Mouse (Mus musculus): Measurements from ENCODE around the gene Acsbg2. TPM values are rescaled to one million over a fixed set of nuclear protein-coding genes. Genes with fewer than 3 reads are reported as not detected.

The Acsbg2 gene
- total and polyA plus RNA-seq, 3 experiments: 0.11 TPM; not detected in 2

DNA sequence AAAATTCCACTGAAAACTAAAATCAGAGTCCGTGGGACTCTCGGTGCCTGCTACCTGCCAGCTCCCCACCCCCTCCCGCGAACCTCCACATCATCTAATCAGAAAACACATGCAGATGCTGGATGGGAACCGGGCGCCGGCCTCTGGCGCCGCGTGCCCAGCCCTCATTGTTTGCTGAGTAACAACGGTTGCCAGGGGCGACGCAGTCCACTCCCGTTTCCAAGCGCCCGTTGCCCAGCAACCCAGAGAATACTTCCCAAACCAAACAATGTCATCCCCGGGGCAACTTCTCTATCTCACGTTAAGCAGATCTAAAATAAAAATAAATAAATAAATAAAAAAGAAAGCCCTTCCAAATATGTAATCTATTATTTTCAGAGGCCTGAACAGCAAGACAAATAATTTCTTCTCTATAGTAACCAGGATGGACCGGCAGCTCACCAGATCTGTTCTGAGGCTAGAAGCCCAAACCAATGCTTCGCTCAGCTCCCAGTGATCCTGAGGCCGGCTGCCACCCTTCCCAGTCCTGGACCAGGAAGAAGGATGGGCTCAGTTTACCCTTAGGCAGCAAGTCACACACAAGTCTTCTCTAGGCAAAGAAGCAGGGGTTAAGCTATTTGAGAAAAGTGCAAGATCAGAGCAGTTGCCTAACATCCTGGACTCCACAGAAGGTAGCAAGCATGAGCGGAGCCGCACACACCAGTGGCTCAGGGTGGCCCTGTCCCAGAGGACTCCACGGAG lies 59.8 kb downstream of the Acsbg2 start:
- DNase-seq (ENCODE audit: low spot score): no peak
- H3K27me3 ChIP-seq (ENCODE audit: insufficient read depth, low read length): no peaks in the 10 kb centered on the region
- no peak for TF ChIP-seq CTCF (IDR thresholded peaks at IDR 0.05; ENCODE audit: low read depth, low read length)
- no peak for TF ChIP-seq TAL1 (conservative IDR thresholded peaks at IDR 0.05; ENCODE audit: low read depth, low read length)
- no peak for TF ChIP-seq GATA2 (IDR thresholded peaks at IDR 0.05; ENCODE audit: borderline replicate concordance, low read depth, low read length)
- no peak for TF ChIP-seq POLR2AphosphoS5 (IDR thresholded peaks at IDR 0.05; ENCODE audit: insufficient replicate concordance, low read depth, low read length)
- TF ChIP-seq GATA1 (IDR thresholded peaks at IDR 0.05; ENCODE audit: borderline replicate concordance, low read length): no peak
- no peak overlapping the region for H3K4me3 ChIP-seq (ENCODE audit: low read depth, low read length)
- no peak for ATAC-seq (ENCODE audit: extremely low read depth, insufficient number of reproducible peaks, low FRiP score, poor library complexity, severe bottlenecking)
- H3K9me3 ChIP-seq (replicated peaks): no peaks in the 10 kb centered on the region
- peaks cover 62% of the 10 kb centered on the region for H3K36me3 ChIP-seq (replicated peaks)
- H3K4me1 ChIP-seq (ENCODE audit: insufficient read depth, low read depth, low read length): peaks cover 55% of the 10 kb centered on the region

DNA sequence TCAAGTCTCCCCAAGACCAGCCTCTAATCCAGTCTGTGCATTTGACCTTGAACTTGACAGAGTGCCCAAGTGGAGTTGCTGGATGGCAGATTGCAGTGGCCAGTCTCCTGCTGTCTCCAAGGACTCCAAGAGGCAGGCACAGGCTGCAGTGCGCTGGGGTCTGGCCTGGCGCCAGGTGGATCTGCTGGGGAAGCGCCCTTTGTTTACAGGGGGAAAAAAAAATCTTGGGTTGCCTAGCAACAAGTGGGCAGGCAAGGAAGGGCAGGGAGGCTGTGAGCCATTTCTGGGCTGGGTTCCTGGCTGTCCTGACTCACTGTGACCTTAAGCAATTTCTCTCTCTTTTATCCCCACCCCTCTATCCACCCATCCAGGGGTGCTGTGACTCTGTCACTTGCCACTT lies 64.0 kb downstream of the Acsbg2 start:
- TF ChIP-seq POLR2AphosphoS5 (IDR thresholded peaks at IDR 0.05; ENCODE audit: insufficient replicate concordance, low read depth, low read length): no peak
- TF ChIP-seq GATA2 (IDR thresholded peaks at IDR 0.05; ENCODE audit: borderline replicate concordance, low read depth, low read length): no peak
- TF ChIP-seq CTCF (IDR thresholded peaks at IDR 0.05; ENCODE audit: low read depth, low read length): no peak
- TF ChIP-seq TAL1 (conservative IDR thresholded peaks at IDR 0.05; ENCODE audit: low read depth, low read length): no peak
- TF ChIP-seq GATA1 (IDR thresholded peaks at IDR 0.05; ENCODE audit: borderline replicate concordance, low read length): no peak
- Histone ChIP-seq H3K4me1 (ENCODE audit: insufficient read depth, low read depth, low read length) (peaks cover 45% of the 10 kb centered on the region), H3K36me3 (replicated peaks) (peaks cover 74% of the 10 kb centered on the region), H3K9me3 (replicated peaks) (no peaks in the 10 kb centered on the region), H3K27me3 (ENCODE audit: insufficient read depth, low read length) (no peaks in the 10 kb centered on the region), H3K4me3 (ENCODE audit: low read depth, low read length) (no peak overlapping the region)
- no peak for ATAC-seq (ENCODE audit: extremely low read depth, insufficient number of reproducible peaks, low FRiP score, poor library complexity, severe bottlenecking)
- DNase-seq (ENCODE audit: low spot score): peak; percentile 40

DNA sequence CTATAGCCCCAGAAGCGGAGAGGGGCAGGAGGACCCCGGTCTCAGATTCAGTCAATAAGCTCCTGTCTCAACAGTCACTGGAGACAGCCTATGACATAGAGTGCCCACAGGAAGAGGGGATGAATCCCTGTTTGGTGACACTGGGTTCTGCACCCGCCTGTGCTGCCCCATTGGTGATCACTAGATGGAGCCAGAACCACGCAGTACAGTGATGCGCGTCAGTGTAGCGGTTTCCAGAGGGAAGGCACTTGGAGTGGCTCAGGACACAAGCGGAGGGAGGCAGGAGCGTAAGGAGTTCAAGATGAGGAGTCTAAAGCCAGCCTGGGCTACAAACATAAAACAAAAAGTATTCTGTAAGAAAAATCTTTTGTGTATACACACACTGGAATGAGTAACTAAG lies 65.7 kb downstream of the Acsbg2 start:
- H3K9me3 ChIP-seq (replicated peaks): no peaks in the 10 kb centered on the region
- H3K4me3 ChIP-seq (ENCODE audit: low read depth, low read length): no peak overlapping the region
- peaks cover 38% of the 10 kb centered on the region for H3K4me1 ChIP-seq (ENCODE audit: insufficient read depth, low read depth, low read length)
- H3K36me3 ChIP-seq (replicated peaks): peaks cover 80% of the 10 kb centered on the region
- peak; percentile 50; the same call in 1 of the 2 replicates for ATAC-seq (ENCODE audit: extremely low read depth, insufficient number of reproducible peaks, low FRiP score, poor library complexity, severe bottlenecking)
- no peaks in the 10 kb centered on the region for H3K27me3 ChIP-seq (ENCODE audit: insufficient read depth, low read length)
- DNase-seq (ENCODE audit: low spot score): peak; percentile 45
- no peak for TF ChIP-seq POLR2AphosphoS5 (IDR thresholded peaks at IDR 0.05; ENCODE audit: insufficient replicate concordance, low read depth, low read length)
- TF ChIP-seq CTCF (IDR thresholded peaks at IDR 0.05; ENCODE audit: low read depth, low read length): peak; percentile 57; the same call in 1 of the 2 replicates

DNA sequence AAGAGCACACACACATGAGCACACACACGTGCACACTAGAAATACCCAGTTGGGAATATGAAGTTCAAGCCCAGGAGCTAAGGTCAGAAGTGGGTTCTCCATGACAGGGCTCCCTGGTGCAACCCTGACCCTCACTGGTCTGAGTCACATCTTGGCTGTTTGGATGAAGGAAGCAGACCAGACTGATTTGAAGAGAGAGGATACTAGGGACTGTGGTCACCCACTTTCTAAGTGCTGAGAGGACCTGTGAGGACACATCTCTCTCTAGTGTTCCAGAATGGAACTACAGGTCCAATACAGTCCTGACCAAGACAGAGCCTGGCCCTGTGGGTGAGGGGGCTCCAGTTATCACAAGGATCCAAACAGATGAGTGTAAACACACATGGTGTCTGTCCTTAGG lies 68.5 kb downstream of the Acsbg2 start:
- H3K9me3 ChIP-seq (replicated peaks): no peaks in the 10 kb centered on the region
- peaks cover 17% of the 10 kb centered on the region for H3K4me1 ChIP-seq (ENCODE audit: insufficient read depth, low read depth, low read length)
- H3K36me3 ChIP-seq (replicated peaks): peaks cover 88% of the 10 kb centered on the region
- ATAC-seq (ENCODE audit: extremely low read depth, insufficient number of reproducible peaks, low FRiP score, poor library complexity, severe bottlenecking) (no peak), DNase-seq (ENCODE audit: low spot score) (no peak)
- no peak overlapping the region for H3K4me3 ChIP-seq (ENCODE audit: low read depth, low read length)
- TF ChIP-seq TAL1 (conservative IDR thresholded peaks at IDR 0.05; ENCODE audit: low read depth, low read length) (no peak), GATA1 (IDR thresholded peaks at IDR 0.05; ENCODE audit: borderline replicate concordance, low read length) (no peak), CTCF (IDR thresholded peaks at IDR 0.05; ENCODE audit: low read depth, low read length) (0 out of 2 replicates have a peak, but pooled peaks have one; percentile 3)
- no peaks in the 10 kb centered on the region for H3K27me3 ChIP-seq (ENCODE audit: insufficient read depth, low read length)

DNA sequence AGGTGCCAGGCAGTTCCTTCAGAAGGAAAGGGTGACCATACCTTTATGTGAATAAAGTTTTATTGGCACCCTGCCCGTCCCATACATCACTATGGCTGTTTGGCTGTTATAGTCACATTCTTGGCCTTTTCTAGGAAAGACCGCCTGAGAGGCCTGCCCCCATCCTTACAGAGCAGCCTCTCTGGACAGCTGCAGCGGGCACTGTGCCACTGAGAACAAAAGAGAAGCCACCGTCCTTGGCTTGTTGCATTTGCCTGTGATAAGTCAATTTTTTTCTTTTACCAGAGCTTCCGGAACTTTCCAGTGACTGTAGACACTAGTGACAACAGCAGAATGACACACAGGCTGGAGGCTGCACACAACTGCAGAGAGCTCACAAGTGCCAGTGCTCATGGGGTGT lies 69.3 kb downstream of the Acsbg2 start:
- Histone ChIP-seq H3K4me1 (ENCODE audit: insufficient read depth, low read depth, low read length) (peaks cover 12% of the 10 kb centered on the region), H3K4me3 (ENCODE audit: low read depth, low read length) (no peak overlapping the region), H3K27me3 (ENCODE audit: insufficient read depth, low read length) (no peaks in the 10 kb centered on the region), H3K36me3 (replicated peaks) (peaks cover 89% of the 10 kb centered on the region), H3K9me3 (replicated peaks) (no peaks in the 10 kb centered on the region)
- TF ChIP-seq POLR2AphosphoS5 (IDR thresholded peaks at IDR 0.05; ENCODE audit: insufficient replicate concordance, low read depth, low read length) (no peak), TAL1 (conservative IDR thresholded peaks at IDR 0.05; ENCODE audit: low read depth, low read length) (no peak), GATA2 (IDR thresholded peaks at IDR 0.05; ENCODE audit: borderline replicate concordance, low read depth, low read length) (no peak), CTCF (IDR thresholded peaks at IDR 0.05; ENCODE audit: low read depth, low read length) (no peak), GATA1 (IDR thresholded peaks at IDR 0.05; ENCODE audit: borderline replicate concordance, low read length) (no peak)
- DNase-seq (ENCODE audit: low spot score) (no peak), ATAC-seq (ENCODE audit: extremely low read depth, insufficient number of reproducible peaks, low FRiP score, poor library complexity, severe bottlenecking) (no peak)

DNA sequence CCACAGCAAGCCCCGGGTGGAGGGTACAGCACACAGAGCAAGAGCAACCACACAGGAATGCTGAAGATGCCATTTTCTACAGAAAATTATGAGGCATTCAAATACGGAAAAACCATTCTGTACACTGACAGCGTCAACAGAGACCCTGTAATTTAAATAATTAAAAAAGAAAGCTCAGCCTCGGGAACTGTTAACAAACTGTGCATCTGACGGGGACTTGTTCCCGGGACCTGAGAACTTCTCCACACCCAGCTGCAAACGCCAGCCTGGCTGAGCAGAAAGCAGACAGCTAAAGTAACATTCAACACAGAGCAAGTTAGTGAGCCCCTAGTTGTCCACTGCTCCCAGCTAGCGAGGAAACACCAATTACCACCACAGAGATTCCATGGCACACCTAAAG lies 72.2 kb downstream of the Acsbg2 start:
- Histone ChIP-seq H3K4me3 (ENCODE audit: low read depth, low read length) (no peak overlapping the region), H3K4me1 (ENCODE audit: insufficient read depth, low read depth, low read length) (peaks cover 3% of the 10 kb centered on the region; the same call in 1 of the 2 replicates), H3K27me3 (ENCODE audit: insufficient read depth, low read length) (no peaks in the 10 kb centered on the region), H3K36me3 (replicated peaks) (peaks cover 90% of the 10 kb centered on the region), H3K9me3 (replicated peaks) (no peaks in the 10 kb centered on the region)
- DNase-seq (ENCODE audit: low spot score) (no peak), ATAC-seq (ENCODE audit: extremely low read depth, insufficient number of reproducible peaks, low FRiP score, poor library complexity, severe bottlenecking) (no peak)
- TF ChIP-seq POLR2AphosphoS5 (IDR thresholded peaks at IDR 0.05; ENCODE audit: insufficient replicate concordance, low read depth, low read length) (no peak), GATA1 (IDR thresholded peaks at IDR 0.05; ENCODE audit: borderline replicate concordance, low read length) (no peak), TAL1 (conservative IDR thresholded peaks at IDR 0.05; ENCODE audit: low read depth, low read length) (no peak), CTCF (IDR thresholded peaks at IDR 0.05; ENCODE audit: low read depth, low read length) (no peak), GATA2 (IDR thresholded peaks at IDR 0.05; ENCODE audit: borderline replicate concordance, low read depth, low read length) (no peak)

All from G1E (cell line).